14 mouse cellular contexts compared by ENCODE assay signal in genomic region chr6:67300300-67300699, GRCm38 (mm10).
DNase-seq lines count a peak whose midpoint lies in the region; ATAC-seq and TF ChIP-seq lines count a peak whose summit lies in the region.
"Had no signal": no experiment of that assay in that cellular context is flagged by ENCODE, and none has a peak within 500 bp of the region (broad histone marks: within the 10 kb centered on the region; RNA-seq: fewer than 3 reads in every experiment).

No protein-coding gene starts in this region.

- TF ChIP-seq POLR2A in lung, adult 2 months (IDR thresholded peaks at IDR 0.05; ENCODE audit: borderline replicate concordance, extremely low read depth, low read depth, low read length), result no peak

- intact Hi-C loops in left cerebral cortex, postnatal 36 days (cut with DNase I), result loop anchor here (10.0 kb wide), 1 partner anchor 105 kb away; no protein-coding TSS in a partner anchor

- H3K27ac ChIP-seq in liver, embryonic 11.5 days (ENCODE audit: low read depth, low read length), result no peak overlapping the region
- H3K27ac ChIP-seq: heart, adult 2 months; hindbrain, embryonic 13.5 days; midbrain, embryonic 15.5 days had no signal

- no peaks in the 10 kb centered on the region for H3K9me3 ChIP-seq in liver, embryonic 11.5 days (ENCODE audit: control insufficient read depth, low read length)
- H3K9me3 ChIP-seq: hindbrain, embryonic 13.5 days; midbrain, embryonic 15.5 days had no signal

- no peaks in the 10 kb centered on the region for H3K27me3 ChIP-seq in liver, embryonic 11.5 days (replicated peaks; ENCODE audit: control insufficient read depth, insufficient read depth, low read length)
- H3K27me3 ChIP-seq: hindbrain, embryonic 13.5 days; midbrain, embryonic 15.5 days; Patski had no signal

- H3K36me3 ChIP-seq in liver, embryonic 11.5 days (ENCODE audit: control insufficient read depth, insufficient read depth, low read length), result no peaks in the 10 kb centered on the region
- H3K36me3 ChIP-seq: hindbrain, embryonic 13.5 days; midbrain, embryonic 15.5 days had no signal

- ATAC-seq in liver, embryonic 11.5 days (replicated peaks; ENCODE audit: low FRiP score), result peak; percentile 46
- ATAC-seq in inflammation-experienced regulatory T-cells, adult 6 months, result no peak
- ATAC-seq: midbrain, embryonic 15.5 days; Patski had no signal

- DNase-seq in left cerebral cortex, postnatal 36 days (ENCODE audit: low spot score in 2 of 2), result peak; percentile 20 to 33
- DNase-seq in left cerebral cortex, adult 9 months (ENCODE audit: low spot score in 2 of 2), result no peak
- DNase-seq in kidney, adult 18-20 months, result peak; percentile 32
- no peak for DNase-seq in liver, embryonic 11.5 days (ENCODE audit: low spot score)
- peak; percentile 58 for DNase-seq in yolk sac, embryonic 10.5 days (ENCODE audit: low spot score)
- no peak for DNase-seq in lung, adult 2 months
- DNase-seq: adrenal gland, adult 8-10 months; cerebellum, adult 18-20 months; thymus, postnatal 14 days had no signal

- H3K9ac ChIP-seq in liver, embryonic 11.5 days (ENCODE audit: low read depth, low read length), result no peak overlapping the region
- H3K9ac ChIP-seq: hindbrain, embryonic 13.5 days; midbrain, embryonic 15.5 days had no signal

- no peak for TF ChIP-seq CTCF in lung, adult 2 months (IDR thresholded peaks at IDR 0.05; ENCODE audit: insufficient read depth, low read length)

- no peak overlapping the region for H3K4me2 ChIP-seq in liver, embryonic 11.5 days
- H3K4me2 ChIP-seq: hindbrain, embryonic 13.5 days; midbrain, embryonic 15.5 days had no signal

- no peaks in the 10 kb centered on the region; the same call in 1 of the 2 replicates for H3K4me1 ChIP-seq in liver, embryonic 11.5 days (replicated peaks; ENCODE audit: control insufficient read depth, insufficient read depth, low read length)
- no peaks in the 10 kb centered on the region; the same call in 1 of the 2 replicates for H3K4me1 ChIP-seq in lung, adult 2 months (ENCODE audit: control insufficient read depth, insufficient read depth, low read length)
- H3K4me1 ChIP-seq: hindbrain, embryonic 13.5 days; midbrain, embryonic 15.5 days had no signal

- no peak overlapping the region for H3K4me3 ChIP-seq in liver, embryonic 11.5 days (ENCODE audit: low read depth, low read length)
- no peak overlapping the region for H3K4me3 ChIP-seq in lung, adult 2 months (replicated peaks; ENCODE audit: extremely low read depth, low read depth, low read length)
- H3K4me3 ChIP-seq: heart, adult 2 months; hindbrain, embryonic 13.5 days; midbrain, embryonic 15.5 days had no signal

- 68% methylated on average over 4 of the region's 4 CpGs for WGBS in liver, embryonic 11.5 days
- WGBS in lung, adult 2 months, result 43% methylated on average over 4 of the region's 4 CpGs

Comparison
In these comparisons a context has a peak if more than half of its experiments do, and no peak if none do; other contexts are left out.
1. DNase-seq: peak in left cerebral cortex, postnatal 36 days (2 of 2), kidney, adult 18-20 months (single experiment) and yolk sac, embryonic 10.5 days (single experiment); none in left cerebral cortex, adult 9 months (0 of 2), liver, embryonic 11.5 days (single experiment) and lung, adult 2 months (single experiment).